Mouse (Mus musculus) testis, adult 2 months (tissue): Measurements from ENCODE around the gene Stox2.

ENCODE experiments used
- CTCF ChIP-seq: fragments of 200-500 bp; IDR thresholded peaks from 2 replicates; pipeline ENCODE4 v1.5.1; 2012; ENCODE audit warnings: low read depth, mild to moderate bottlenecking, inconsistent platforms, low read length, moderate library complexity; ENCODE audit not compliant: control insufficient read depth, insufficient read depth, insufficient replicate concordance
- POLR2A ChIP-seq: fragments of 200-500 bp; IDR thresholded peaks from 2 replicates; pipeline ENCODE4 v1.6.1; 2012; ENCODE audit warnings: low read depth, mild to moderate bottlenecking, inconsistent platforms, low read length, moderate library complexity; ENCODE audit not compliant: control insufficient read depth

- TF ChIP-seq CTCF = no peak
- TF ChIP-seq POLR2A = no peak
These were observed 182.9 kb downstream of the Stox2 start for GRCm38 (mm10) chr8:47263070-47263843.
